Mouse (Mus musculus) lung, postnatal 0 days (tissue): ENCODE data around the gene Anapc15-ps.

Experiments used
- CTCF ChIP-seq: IDR thresholded peaks from 2 replicates; pipeline ENCODE4 v1.5.1; 2016; ENCODE audit warnings: antibody characterized with exemption, mild to moderate bottlenecking
- EP300 ChIP-seq: IDR thresholded peaks from 2 replicates; pipeline ENCODE4 v1.6.1; 2016; ENCODE audit warnings: antibody characterized with exemption, mild to moderate bottlenecking, control low read depth

GRCm38 (mm10) chr10:95678661-95679060, 5.4 kb upstream of the Anapc15-ps start:
- no peak for TF ChIP-seq CTCF
- no peak for TF ChIP-seq EP300
